Mouse (Mus musculus) lung, adult 2 months (tissue): ENCODE results near the gene Rxfp4. TPM values are rescaled to one million over a fixed set of nuclear protein-coding genes. Genes with fewer than 3 reads are reported as not detected.

Source experiments
- DNase-seq: peaks from one replicate; pipeline ENCODE4 v3.0.0; 2022
- H3K4me1 ChIP-seq: fragments of 200-500 bp; 2 replicates; pipeline ENCODE4 v1.6.1; 2011; ENCODE audit warnings: low read length; ENCODE audit not compliant: control insufficient read depth, insufficient read depth
- H3K4me3 ChIP-seq: fragments of 200-500 bp; replicated peaks from 2 replicates; pipeline ENCODE3; 2011; ENCODE audit warnings: low read depth, mild to moderate bottlenecking, control low read depth, low read length; ENCODE audit errors: extremely low read depth
- CTCF ChIP-seq: fragments of 200-500 bp; IDR thresholded peaks from 2 replicates; pipeline ENCODE4 v1.5.1; 2011; ENCODE audit warnings: mild to moderate bottlenecking, low read length, control low read depth; ENCODE audit not compliant: insufficient read depth
- POLR2A ChIP-seq: fragments of 200-500 bp; IDR thresholded peaks from 2 replicates; pipeline ENCODE4 v1.6.1; 2011; ENCODE audit warnings: low read depth, mild to moderate bottlenecking, control low read depth, low read length, borderline replicate concordance; ENCODE audit errors: extremely low read depth
- WGBS: fragments of 180-500 bp; shearing (Covaris S2); methylation state at CpG from one replicate; pipeline ENCODE4 v1.1.7; 2018; 5-methylcytosine and 5-hydroxymethylcytosine counted together
- polyA plus RNA-seq: library from polyadenylated mRNA; depleted of rRNA; stranded (reverse); fragments of >200 nt; gene quantifications from 2 replicates; pipeline ENCODE4 v1.2.3, GENCODE M21; 2012

Rxfp4 gene
- polyA plus RNA-seq, 1 experiment: 0.76 TPM

DNA sequence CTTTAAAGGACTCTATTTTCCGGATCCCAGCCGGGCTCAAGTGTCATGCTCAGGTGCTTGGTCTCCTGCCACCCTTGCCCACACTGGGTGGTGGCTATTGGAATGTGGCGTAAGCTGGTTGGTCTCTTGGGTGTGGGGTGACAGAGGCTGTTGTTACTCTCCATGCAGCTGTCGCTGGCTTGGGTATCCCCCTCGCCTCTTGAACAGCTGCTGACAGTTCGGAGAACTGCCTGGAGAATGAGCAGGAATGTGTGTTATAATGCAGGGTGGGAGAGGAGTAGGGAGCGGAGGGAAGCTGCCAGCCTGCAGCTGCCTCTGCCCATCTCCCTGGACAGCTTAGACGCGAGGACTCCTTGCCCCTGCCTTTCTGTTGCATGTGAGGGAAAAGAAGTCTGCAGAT, 22.9 kb downstream of the Rxfp4 start:
- WGBS: 47% methylated on average over 9 of the region's 9 CpGs
- Histone ChIP-seq H3K4me3 (no peak overlapping the region), H3K4me1 (peaks cover 53% of the 10 kb centered on the region)
- TF ChIP-seq POLR2A: no peak
- TF ChIP-seq CTCF: no peak
- DNase-seq: no peak

GRCm38 (mm10) chr3:88629244-88629643, 23.7 kb downstream of the Rxfp4 start:
- H3K4me3 ChIP-seq: no peak overlapping the region
- no peak for DNase-seq
- H3K4me1 ChIP-seq: peaks cover 59% of the 10 kb centered on the region
- 55% methylated on average over 13 of the region's 13 CpGs for WGBS
- TF ChIP-seq POLR2A: no peak
- TF ChIP-seq CTCF: no peak

- H3K4me1 ChIP-seq: peaks cover 64% of the 10 kb centered on the region
- H3K4me3 ChIP-seq: no peak overlapping the region
- DNase-seq: no peak
Measured at GRCm38 (mm10) chr3:88628766-88629165, 24.2 kb downstream of the Rxfp4 start.

DNA sequence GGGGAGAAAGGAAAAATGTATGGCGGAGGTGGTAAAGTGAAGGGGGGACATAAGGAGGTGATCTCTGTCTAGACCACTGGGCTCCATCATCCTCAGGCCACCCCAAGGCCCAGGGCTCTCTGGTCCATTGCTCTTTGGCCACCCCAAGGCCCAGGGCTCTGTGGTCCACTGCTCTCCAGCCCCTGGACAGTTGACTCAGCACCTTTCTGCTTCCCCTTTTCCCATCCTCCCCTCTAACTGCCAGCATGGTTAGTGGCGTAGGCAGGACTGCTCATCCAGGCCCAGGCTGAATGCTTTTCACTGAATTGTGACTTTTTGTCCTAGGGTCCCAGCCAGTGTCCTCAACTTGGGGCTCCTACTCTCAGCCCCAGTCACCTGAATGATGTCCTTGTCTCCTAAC, 25.4 kb downstream of the Rxfp4 start:
- no peak for DNase-seq
- H3K4me3 ChIP-seq: no peak overlapping the region
- 79% methylated on average over 2 of the region's 2 CpGs for WGBS
- peaks cover 67% of the 10 kb centered on the region for H3K4me1 ChIP-seq
- no peak for TF ChIP-seq POLR2A
- no peak for TF ChIP-seq CTCF

More at GRCm38 (mm10) chr3:88628766-88629165, 24.2 kb downstream of the Rxfp4 start:
- TF ChIP-seq CTCF (no peak), POLR2A (no peak)
- WGBS: 22% methylated on average over 4 of the region's 4 CpGs

DNA sequence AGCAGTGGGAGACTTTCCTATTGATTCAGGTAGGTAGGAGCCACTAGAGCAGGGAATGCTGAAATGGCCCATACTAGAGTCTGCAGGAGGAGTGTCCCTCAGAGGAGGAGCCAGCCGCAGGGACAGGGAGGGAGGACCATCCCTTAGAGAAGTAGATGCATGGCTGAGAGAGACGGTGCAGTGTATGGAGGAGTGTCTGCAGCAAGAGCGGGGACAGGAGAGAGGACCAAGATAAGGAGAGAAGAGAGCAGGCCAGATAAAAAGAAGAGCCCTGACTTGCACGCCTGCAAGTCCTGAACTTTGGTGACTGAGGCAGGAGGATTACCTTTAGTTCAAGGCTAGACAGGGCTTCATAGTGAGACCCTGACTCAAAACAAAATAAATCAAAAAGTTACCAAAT, 25.8 kb downstream of the Rxfp4 start:
- TF ChIP-seq CTCF (no peak), POLR2A (no peak)
- peaks cover 67% of the 10 kb centered on the region for H3K4me1 ChIP-seq
- no peak for DNase-seq
- H3K4me3 ChIP-seq: no peak overlapping the region
- WGBS: 42% methylated on average over 4 of the region's 4 CpGs

DNA sequence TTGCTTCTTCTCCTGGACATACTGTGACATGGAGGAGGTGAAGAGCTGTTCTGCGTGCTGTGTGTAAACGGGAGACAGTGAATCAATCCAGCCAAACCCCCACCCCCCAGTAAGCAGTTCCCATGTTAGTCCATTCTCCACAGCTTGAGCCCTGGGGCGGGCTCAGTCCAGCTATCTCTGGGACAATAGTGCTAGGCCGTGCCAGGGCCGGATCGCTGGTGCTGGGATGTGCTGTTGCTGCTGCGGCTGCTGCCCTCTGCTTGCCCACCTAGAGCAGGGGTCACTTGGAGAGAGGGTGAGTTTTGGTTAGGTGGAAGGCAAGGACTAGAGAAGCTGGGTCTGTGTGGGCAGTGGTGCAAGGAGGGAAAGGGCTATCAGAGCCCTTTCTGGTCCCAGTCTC, 26.6 kb downstream of the Rxfp4 start:
- TF ChIP-seq CTCF: no peak
- TF ChIP-seq POLR2A: no peak
- Histone ChIP-seq H3K4me1 (peaks cover 59% of the 10 kb centered on the region), H3K4me3 (no peak overlapping the region)
- no peak for DNase-seq
- 43% methylated on average over 7 of the region's 7 CpGs for WGBS

DNA sequence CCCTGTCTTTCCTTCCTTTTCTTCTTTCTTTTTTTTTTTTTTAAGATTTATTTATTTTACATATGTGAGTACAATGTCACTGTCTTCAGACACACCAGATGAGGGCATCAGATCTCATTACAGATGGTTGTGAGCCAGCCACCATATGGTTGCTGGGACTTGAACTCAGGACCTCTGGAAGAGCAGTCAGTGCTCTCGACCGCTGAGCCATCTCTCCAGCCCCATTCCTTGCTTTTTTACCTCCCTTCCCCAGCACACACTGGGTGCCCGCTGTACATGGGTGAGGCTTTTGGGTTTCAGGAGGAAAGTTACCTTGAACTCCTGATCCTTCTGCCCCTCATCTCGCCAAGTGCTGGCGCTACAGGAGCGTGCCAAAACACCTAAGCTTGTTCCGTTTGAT, 27.4 kb downstream of the Rxfp4 start:
- 72% methylated on average over 7 of the region's 7 CpGs for WGBS
- Histone ChIP-seq H3K4me3 (no peak overlapping the region), H3K4me1 (peaks cover 56% of the 10 kb centered on the region)
- DNase-seq: no peak
- TF ChIP-seq CTCF: no peak
- TF ChIP-seq POLR2A: no peak

- TF ChIP-seq CTCF (no peak), POLR2A (no peak)
- peaks cover 54% of the 10 kb centered on the region for H3K4me1 ChIP-seq
- WGBS: 10% methylated on average over 2 of the region's 2 CpGs
- no peak for DNase-seq
- no peak overlapping the region for H3K4me3 ChIP-seq
Measured at GRCm38 (mm10) chr3:88624951-88625350, 28.0 kb downstream of the Rxfp4 start.

DNA sequence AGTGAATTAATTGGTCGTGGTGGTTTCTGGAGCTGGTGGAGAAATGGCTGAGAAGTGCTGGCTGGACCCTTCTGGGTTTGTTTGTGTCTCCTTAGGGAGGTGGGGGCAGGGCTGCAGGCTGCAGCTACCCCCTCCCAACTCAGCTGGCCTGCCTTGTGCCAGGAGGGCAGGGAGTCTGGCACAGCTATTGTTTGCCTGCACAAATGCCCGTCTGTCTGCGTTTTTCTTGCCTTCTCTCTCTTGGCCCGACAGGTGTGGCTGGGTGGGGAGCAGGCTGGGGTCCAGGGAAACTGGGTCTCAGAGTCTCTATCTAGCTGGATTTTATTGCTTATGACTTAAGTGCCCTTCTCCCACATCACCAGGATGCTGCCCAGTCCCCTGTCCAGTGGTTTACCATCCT, 28.6 kb downstream of the Rxfp4 start:
- Histone ChIP-seq H3K4me3 (no peak overlapping the region), H3K4me1 (peaks cover 55% of the 10 kb centered on the region)
- DNase-seq: no peak
- TF ChIP-seq CTCF (no peak), POLR2A (no peak)
- WGBS: 6% methylated on average over 4 of the region's 4 CpGs

DNA sequence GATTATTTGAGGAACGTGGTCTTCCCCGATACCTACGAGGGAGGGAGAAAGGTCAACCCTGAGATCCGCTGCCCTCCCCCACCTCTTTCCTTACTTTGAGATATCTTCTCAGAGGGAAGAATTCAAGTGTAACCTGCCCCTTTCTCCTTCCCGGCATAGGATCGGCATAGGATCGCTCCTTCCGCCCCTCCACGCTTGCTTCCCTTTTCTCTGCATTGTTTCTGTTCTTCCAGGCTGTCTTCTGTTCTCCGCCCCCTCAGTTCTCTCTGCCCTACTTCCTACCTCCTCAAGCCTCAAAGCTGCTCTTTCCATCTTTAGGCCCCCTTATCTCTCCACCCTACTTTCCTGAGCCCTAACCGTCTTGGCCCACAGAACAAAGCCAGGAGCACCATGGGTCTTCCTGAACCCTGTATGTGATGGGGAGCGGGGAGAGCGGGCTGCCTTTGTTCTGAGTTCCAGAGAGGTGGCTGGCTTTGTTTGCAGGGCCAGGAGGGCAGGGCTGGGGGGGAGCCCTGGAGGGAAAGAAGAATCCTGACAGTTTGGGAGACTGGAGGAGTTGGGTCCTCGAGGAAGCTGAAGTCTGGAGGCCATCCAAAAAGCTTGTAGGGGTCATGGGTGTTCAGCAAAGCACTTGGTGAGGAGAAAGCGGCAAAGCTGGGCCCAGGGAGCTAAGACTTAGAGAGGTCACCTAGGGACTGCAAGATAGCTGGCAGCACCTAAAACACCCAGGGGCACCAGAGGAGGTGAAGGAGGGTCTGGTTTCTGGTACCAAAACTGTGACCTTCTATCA, 29.4 kb downstream of the Rxfp4 start:
- TF ChIP-seq CTCF (no peak), POLR2A (no peak; the same call in 1 of the 2 replicates)
- 4% methylated on average over 15 of the region's 15 CpGs for WGBS
- Histone ChIP-seq H3K4me3 (peak overlapping the region; percentile 51), H3K4me1 (peaks cover 48% of the 10 kb centered on the region)
- no peak for DNase-seq
